Mouse (Mus musculus) layer of hippocampus, adult 9-11 months (tissue): Measurements from ENCODE around the gene Rps18.
"Not testable (repeated sequence)": the region's sequence is repeated elsewhere in the genome, so short reads cannot be mapped to it uniquely, and the experiment has no call there.

Experiments
- DNase-seq: peaks from one replicate; pipeline ENCODE4 v3.0.0; 2022

The Rps18 gene

DNA sequence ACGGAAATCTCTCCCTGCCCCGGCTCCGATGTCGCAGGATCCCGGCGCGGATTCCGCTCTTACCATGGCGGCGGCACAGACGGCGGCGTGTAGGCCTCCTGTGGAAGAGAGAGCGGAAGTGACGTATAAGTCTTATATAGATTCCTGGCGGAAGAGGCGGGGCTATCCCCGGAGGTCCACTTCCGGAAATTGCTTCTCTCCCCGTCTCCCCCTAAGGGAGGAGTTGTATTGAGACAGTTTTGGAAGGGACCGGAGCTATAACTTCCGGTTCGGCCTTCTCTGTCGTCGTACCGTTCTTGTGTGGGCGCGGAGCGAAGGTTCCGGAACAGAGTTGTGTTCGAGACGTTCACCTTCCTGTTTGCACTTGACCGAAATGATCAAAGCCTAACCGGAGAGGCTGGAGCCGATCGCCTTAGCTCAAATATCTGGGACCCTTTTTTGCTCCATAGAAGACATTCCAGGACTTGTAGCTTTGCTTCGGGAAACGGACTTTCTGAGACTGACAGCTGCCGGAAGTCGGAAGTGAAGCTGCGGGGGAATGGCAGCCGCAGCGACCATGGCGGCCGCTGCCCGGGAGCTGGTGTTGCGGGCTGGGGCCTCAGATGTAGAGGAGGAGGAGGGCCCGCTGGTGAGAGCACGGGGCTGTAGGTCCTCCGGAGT is at the start of gene Rps18, which contains the start of gene Vps52:
Rps18 (minus strand) TSS at position 447 of the 660 bp plus-strand sequence.
Vps52 (plus strand) TSS at position 258 of the 660 bp plus-strand sequence.
- peak; percentile 98 for DNase-seq

DNA sequence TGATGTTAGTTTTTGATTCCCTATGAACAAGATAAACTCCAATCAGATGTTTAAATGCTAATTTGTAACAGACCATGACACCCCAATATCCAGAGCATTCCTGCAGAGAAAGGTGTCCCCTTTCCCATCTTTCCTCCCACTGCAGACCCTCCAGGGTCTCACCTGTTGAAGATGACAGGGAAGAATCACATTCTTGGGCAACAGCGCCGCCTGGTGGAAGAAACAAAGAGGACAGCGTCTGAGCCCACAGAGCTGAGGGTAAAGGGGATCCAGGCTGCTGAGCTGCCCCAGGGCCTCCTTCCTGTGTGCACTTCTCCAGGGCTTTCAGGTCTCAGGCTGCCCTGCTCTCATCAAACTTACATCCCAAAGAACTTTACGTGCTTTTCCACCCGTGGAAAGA is 47.6 kb upstream of the Rps18 start:
- DNase-seq = no peak

- not testable (repeated sequence) for DNase-seq
Observed at GRCm38 (mm10) chr17:34000796-34001195, 45.0 kb upstream of the Rps18 start.

GRCm38 (mm10) chr17:34000150-34000537 is 44.3 kb upstream of the Rps18 start, which contains the start of gene H2-K1:
Gene H2-K1 (minus strand): TSS chr17:34000347.
- peak; percentile 90 for DNase-seq

GRCm38 (mm10) chr17:33999341-34000149 is 43.7 kb upstream of the Rps18 start:
- no peak for DNase-seq

DNA sequence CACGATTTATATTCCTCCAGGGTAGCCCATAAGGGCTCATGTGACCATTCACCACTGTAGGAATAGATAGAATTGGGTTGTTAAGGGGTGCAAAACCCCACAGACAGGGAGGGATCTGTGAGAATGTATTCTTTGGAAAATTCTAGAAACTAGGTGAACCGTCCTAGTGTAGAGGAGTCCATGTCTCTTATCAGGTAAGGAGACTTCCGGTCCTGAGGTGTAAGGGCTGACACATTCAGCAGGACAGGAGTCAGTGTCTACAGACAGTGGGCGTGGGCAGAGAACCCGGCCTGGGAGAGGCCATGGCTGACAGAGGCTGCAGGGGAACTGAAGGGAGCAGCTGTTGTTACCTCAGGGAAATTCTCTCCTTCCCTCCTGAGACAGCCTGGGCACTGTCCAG is 42.9 kb upstream of the Rps18 start:
- not testable (repeated sequence) for DNase-seq

- DNase-seq = not testable (repeated sequence)
Observed at GRCm38 (mm10) chr17:33997025-33997424, 41.2 kb upstream of the Rps18 start.

GRCm38 (mm10) chr17:33995651-33996050 is 39.9 kb upstream of the Rps18 start:
- DNase-seq = no peak

GRCm38 (mm10) chr17:33994959-33995358 is 39.2 kb upstream of the Rps18 start:
- DNase-seq = no peak

GRCm38 (mm10) chr17:33991788-33992664 is 36.2 kb upstream of the Rps18 start:
- no peak for DNase-seq

- DNase-seq = not testable (repeated sequence)
Observed at GRCm38 (mm10) chr17:33982136-33982535, 26.3 kb upstream of the Rps18 start.

DNA sequence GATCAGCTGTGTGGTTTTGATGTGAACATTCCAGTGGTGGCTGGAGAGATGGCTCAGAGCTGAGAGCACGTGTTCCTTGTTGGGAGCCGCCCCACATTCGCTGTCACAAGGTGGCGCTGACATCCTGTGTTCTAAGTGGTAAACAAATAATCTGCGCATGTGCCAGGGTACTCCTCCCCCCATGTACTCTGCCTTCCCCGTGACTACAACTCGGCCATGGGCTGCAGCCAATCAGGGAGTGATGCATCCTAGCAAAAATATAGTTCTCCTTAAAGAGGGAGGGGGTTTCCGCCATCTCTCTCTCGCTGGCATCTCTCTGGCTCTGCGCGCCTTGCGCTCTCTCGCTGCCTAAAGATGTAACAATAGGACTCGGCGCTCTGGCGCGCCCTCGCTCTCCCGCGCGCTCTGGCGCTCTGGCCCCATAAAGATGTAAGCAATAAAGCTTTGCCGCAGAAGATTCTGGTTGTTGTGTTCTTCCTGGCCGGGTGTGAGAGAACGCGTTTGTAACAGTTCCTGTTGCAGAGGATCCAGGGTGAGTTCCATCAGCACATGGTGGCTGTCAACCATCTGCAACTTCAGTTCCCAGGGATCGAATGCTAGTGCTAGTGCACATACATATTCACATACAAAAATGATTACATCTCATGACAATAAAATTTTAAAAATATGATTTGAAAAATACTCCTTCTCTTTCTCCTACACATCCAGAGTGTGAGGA is 25.6 kb upstream of the Rps18 start:
- peak; percentile 97 for DNase-seq

GRCm38 (mm10) chr17:33980181-33981035 is 24.6 kb upstream of the Rps18 start:
- DNase-seq = no peak

DNA sequence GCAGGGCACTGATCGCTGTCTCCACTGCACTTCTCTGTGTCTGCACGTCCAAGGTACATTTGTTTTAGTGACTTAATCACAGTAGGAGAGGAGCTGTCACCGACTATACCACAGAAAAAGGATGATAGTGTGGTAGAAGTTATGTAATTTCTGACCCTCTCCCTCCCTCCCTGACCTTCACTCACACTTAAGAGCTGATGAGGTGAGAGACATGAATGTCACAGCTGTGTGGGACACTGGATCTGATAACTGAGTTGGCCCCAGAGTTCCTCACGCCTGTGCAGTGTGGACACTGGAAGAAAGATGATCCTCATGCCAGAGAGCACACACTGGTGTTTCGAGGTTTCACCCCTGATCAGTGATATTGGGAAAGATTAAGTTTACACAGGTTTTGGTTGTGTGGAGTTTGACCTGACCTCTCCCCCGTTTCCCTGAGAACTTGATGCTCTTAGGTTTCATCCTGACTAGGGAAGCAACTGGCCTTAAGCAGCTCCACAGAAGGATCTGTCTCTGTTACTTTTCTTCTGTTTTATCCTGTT is 23.8 kb upstream of the Rps18 start:
- DNase-seq = no peak

DNA sequence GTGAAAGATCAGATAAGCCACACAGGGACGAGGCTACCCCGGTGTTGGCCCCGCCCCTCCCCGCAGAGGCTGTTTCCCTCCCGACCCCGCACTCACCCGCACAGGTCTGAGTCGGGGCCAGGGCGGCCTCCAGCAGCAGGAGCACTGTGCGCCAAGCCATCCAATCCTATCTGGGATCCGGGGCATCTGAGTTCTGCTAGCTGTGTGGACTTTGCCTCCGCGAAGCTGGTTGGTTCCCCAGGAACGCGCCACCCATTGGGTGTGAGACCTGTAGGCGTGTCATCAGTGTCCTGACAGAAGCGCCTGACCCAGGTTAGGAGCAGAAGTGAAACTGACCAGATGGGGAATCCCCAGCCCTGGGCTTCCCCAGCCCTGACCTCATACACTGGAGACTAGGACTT is 22.8 kb upstream of the Rps18 start:
- DNase-seq = peak; percentile 85

DNA sequence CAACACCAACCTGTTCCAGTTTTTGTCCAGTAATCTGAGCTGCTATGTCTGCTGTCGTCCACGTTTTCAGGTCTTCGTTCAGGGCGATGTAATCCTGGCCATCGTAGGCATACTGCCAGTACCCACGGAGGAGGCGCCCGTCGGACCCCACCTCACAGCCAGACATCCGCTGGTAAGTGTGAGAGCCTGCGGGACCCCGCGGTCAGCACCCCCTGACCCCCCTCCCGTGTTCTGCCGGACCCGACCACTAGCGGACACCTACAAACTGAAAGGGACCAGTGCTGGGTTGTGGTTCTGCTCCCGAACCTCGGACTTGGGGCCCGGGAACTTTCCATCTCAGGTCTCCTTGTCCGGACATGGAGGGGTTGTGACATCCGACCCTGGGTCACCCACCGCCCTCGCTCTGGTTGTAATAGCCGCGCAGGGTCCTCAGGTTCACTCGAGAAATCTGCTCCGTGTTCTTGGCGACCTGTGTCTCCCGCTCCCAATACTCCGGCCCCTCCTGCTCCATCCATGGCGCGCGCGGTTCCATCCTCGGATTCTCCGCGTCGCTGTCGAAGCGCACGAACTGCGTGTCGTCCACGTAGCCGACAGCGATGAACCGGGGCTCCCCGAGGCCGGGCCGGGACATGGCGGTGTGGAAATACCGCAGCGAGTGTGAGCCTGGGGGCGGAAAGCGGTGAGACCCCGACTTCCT is 22.2 kb upstream of the Rps18 start:
- DNase-seq = no peak

- no peak for DNase-seq
Observed at GRCm38 (mm10) chr17:33973572-33973971, 17.8 kb upstream of the Rps18 start.

DNA sequence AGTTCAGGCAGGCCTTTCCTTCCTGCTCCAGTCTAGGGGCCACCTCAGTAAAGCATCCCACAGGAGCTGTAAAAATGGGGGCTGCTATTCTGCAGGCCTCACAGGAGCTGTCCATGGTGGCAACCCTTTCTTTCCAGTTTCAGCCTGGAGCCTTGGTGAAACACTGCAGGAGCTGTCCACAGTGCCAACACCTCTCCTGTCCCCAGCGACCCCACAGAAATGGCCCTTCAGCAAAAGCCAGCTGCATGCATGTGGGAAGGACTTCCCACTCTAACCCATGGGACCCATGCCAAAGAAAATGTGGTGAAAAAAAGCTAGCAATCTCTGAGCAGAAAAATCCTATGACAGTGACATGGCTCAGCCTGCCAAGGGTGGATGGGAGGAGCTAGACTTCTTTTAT is 16.9 kb upstream of the Rps18 start:
- DNase-seq = no peak

DNA sequence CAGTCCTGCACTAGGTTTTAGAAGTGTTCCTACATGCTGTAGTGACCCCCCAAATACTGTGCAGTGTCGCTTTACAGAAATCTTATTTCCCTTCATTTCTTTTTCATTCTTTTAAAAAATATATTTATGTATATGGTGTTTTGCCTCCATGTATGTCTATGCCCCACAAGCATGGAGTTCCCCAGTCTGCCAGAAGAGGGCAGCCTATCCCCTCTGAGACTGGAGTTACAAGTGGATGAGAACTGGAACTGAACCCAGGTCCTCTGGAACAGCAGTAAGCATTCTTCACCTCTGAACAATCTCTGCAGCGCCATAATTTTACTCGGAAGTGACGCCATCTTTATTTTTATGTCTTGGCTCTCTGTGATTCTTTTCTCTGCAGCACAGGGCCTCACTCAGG is 13.6 kb upstream of the Rps18 start:
- DNase-seq = no peak

DNA sequence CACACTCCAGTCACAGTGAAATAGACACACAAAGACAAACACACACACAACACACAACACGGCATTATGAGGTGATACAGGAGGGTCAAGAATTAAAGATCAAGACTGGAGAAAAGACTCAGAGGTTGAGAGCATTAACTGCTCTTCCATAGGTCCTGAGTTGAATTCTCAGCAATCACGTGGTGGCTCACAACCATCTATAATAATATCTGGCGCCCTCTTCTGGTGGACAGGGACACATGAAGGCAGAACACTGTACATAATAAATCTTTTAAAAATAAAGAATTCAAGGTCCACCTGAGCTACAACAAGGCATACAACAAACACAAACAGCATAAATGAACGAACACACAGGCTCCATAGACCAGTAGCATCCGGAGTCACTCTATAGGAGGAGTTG is 13.1 kb upstream of the Rps18 start:
- no peak for DNase-seq

DNA sequence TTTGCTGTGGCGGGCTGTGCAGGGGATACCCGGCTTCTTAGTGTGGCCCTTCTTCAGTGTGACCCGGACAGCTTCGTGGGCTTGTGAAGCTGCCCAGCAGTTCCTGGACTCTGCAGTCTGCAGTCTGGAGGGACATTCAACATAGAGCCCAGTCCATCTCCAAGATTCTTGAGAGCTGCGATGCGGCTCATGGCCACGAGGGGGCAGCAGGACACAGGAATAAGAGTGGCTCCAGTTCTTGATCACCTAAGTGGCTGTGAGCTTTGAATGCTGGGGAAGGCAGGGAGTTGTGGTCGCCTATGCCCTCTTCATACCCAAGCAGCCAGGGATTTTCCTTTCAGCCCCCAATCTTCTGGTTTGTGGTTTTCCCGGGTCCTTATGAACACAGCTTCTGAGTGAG is 12.7 kb upstream of the Rps18 start:
- peak; percentile 67 for DNase-seq
